Mouse (Mus musculus): Measurements from ENCODE around the gene Tma16. TPM values are rescaled to one million over a fixed set of nuclear protein-coding genes. Genes with fewer than 3 reads are reported as not detected.

Gene Tma16
- polyA plus RNA-seq, 1 experiment, result 1.5 TPM

DNA sequence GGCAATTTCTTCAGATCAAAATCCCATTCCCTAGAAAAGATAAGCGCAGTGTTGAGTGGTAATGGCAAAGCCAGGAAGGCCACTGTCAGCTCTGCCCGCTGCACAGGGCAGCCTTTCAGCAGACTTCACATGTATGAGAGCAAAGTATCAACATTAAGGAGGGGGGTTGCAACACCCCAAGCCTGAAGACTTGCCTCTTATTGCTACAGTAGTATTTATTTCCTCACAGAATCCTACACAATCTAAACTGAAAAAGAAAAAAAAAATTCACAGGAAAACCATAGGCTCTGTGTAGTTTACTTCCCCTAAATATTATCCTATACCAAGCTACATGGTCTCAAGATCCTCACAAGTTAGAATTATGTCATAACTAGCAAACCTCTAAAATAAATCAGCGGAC lies 9.4 kb downstream of the Tma16 start:
- TF ChIP-seq POLR2A (IDR thresholded peaks at IDR 0.05; ENCODE audit: borderline replicate concordance, extremely low read depth, low read depth, low read length), result no peak
- TF ChIP-seq CTCF (IDR thresholded peaks at IDR 0.05; ENCODE audit: insufficient read depth, low read length), result no peak
- Histone ChIP-seq H3K4me1 (ENCODE audit: control insufficient read depth, insufficient read depth, low read length) (no peaks in the 10 kb centered on the region), H3K4me3 (replicated peaks; ENCODE audit: extremely low read depth, low read depth, low read length) (no peak overlapping the region)
- WGBS, result 97% methylated on average over 3 of the region's 3 CpGs
- DNase-seq, result no peak

- no peak for DNase-seq
- WGBS, result 65% methylated on average over 3 of the region's 3 CpGs
- TF ChIP-seq CTCF (IDR thresholded peaks at IDR 0.05; ENCODE audit: insufficient read depth, low read length), result no peak
- no peak for TF ChIP-seq POLR2A (IDR thresholded peaks at IDR 0.05; ENCODE audit: borderline replicate concordance, extremely low read depth, low read depth, low read length)
These were observed 16.5 kb downstream of the Tma16 start for GRCm38 (mm10) chr8:66469821-66470220.

DNA sequence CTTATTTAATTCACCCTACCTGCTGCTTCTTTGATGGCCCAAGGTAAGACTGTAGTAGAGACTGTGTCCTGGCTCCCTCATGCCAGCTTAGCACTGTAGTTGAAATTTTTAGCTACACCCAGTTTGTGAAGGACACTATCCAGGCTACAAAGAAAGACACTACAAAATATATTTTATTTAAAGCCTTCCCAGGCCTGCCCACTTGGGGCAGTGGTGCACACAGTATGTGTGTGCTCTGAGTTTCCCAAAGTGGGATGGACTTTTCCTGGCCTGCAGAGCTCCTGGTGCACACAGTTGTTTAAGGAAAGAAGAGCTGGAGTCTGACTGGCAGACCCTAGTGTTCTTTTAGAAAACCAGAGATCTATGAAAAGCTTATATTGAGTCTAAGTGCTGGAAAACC lies 29.3 kb downstream of the Tma16 start:
- no peak for DNase-seq
- no peaks in the 10 kb centered on the region for H3K4me1 ChIP-seq (ENCODE audit: control insufficient read depth, insufficient read depth, low read length)
- TF ChIP-seq POLR2A (IDR thresholded peaks at IDR 0.05; ENCODE audit: borderline replicate concordance, extremely low read depth, low read depth, low read length) (no peak), CTCF (IDR thresholded peaks at IDR 0.05; ENCODE audit: insufficient read depth, low read length) (0 out of 2 replicates have a peak, but pooled peaks have one; percentile 15)
- no peak overlapping the region for H3K4me3 ChIP-seq (replicated peaks; ENCODE audit: extremely low read depth, low read depth, low read length)

More at GRCm38 (mm10) chr8:66469821-66470220, 16.5 kb downstream of the Tma16 start:
- no peak overlapping the region for H3K4me3 ChIP-seq (replicated peaks; ENCODE audit: extremely low read depth, low read depth, low read length)
- no peaks in the 10 kb centered on the region for H3K4me1 ChIP-seq (ENCODE audit: control insufficient read depth, insufficient read depth, low read length)

DNA sequence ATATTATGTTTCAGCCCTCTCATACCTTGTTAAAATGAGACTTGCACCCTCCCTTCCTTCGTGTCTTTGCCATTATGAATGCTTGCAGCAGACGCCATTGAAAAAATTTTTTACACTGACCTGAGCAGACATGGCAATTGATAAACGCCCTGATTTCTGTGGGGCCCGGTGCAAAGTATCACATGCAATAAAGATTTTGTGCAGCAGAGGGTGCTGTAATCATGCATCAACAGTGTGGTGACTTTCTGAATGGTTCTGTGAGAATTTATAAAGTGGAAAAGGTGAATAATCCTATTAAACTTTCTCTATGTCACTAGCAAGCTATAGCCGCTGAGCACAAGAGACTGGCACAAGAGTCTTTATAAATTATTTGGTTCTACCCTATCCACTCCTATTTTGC lies 35.6 kb downstream of the Tma16 start:
- Histone ChIP-seq H3K4me3 (replicated peaks; ENCODE audit: extremely low read depth, low read depth, low read length) (no peak overlapping the region), H3K4me1 (ENCODE audit: control insufficient read depth, insufficient read depth, low read length) (no peaks in the 10 kb centered on the region)
- WGBS, result 19% methylated on average over 5 of the region's 5 CpGs
- DNase-seq, result peak; percentile 8
- TF ChIP-seq CTCF (IDR thresholded peaks at IDR 0.05; ENCODE audit: insufficient read depth, low read length) (no peak), POLR2A (IDR thresholded peaks at IDR 0.05; ENCODE audit: borderline replicate concordance, extremely low read depth, low read depth, low read length) (no peak)

DNA sequence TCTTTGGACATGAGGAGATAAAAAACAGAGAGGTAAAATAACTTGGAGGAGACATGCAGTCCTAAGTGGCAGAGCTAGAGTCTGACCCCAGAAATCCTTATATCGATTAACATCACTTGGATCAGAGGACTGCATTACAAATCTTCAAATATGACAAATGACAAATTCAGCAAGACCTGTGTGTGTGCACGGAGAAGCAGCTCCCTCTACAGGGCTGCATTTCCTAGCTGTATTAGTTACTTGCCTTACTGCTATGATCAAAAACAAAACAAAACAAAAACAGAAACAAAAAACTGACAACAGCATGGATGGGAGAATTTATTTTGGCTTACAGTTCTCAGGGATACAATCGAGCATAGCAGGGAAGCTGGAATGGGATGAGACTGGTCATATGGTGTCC lies 41.0 kb downstream of the Tma16 start:
- WGBS, result 64% methylated on average over 3 of the region's 3 CpGs
- TF ChIP-seq POLR2A (IDR thresholded peaks at IDR 0.05; ENCODE audit: borderline replicate concordance, extremely low read depth, low read depth, low read length) (no peak), CTCF (IDR thresholded peaks at IDR 0.05; ENCODE audit: insufficient read depth, low read length) (no peak)
- Histone ChIP-seq H3K4me1 (ENCODE audit: control insufficient read depth, insufficient read depth, low read length) (no peaks in the 10 kb centered on the region), H3K4me3 (replicated peaks; ENCODE audit: extremely low read depth, low read depth, low read length) (no peak overlapping the region)
- no peak for DNase-seq

DNA sequence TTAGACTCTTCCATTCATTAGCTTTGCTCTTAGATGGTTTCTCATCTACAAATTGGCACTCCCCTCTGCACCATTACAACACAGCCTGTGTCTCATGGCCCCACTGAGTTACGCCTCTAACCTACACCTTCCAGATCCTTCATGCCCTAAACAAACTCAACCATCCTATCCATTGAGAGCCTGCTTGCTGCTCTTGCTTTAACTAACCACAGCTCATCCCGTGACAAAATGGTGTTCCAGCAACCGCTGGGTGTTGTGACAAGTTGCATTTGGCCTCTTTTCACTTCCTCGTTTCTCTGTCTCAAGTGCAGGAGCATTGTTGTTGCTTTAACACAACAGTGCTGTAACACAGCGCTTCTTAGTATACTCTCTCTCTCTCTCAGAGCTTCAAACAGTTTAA lies 42.2 kb downstream of the Tma16 start:
- TF ChIP-seq CTCF (IDR thresholded peaks at IDR 0.05; ENCODE audit: insufficient read depth, low read length) (no peak), POLR2A (IDR thresholded peaks at IDR 0.05; ENCODE audit: borderline replicate concordance, extremely low read depth, low read depth, low read length) (no peak)
- WGBS, result 59% methylated on average over 5 of the region's 5 CpGs
- no peak for DNase-seq
- no peak overlapping the region for H3K4me3 ChIP-seq (replicated peaks; ENCODE audit: extremely low read depth, low read depth, low read length)
- no peaks in the 10 kb centered on the region for H3K4me1 ChIP-seq (ENCODE audit: control insufficient read depth, insufficient read depth, low read length)

GRCm38 (mm10) chr8:66442778-66443177 lies 43.6 kb downstream of the Tma16 start:
- 25% methylated on average over 1 of the region's 1 CpGs for WGBS
- TF ChIP-seq POLR2A (IDR thresholded peaks at IDR 0.05; ENCODE audit: borderline replicate concordance, extremely low read depth, low read depth, low read length) (no peak), CTCF (IDR thresholded peaks at IDR 0.05; ENCODE audit: insufficient read depth, low read length) (no peak)
- no peak for DNase-seq

GRCm38 (mm10) chr8:66441123-66441522 lies 45.2 kb downstream of the Tma16 start:
- no peak for DNase-seq
- TF ChIP-seq CTCF (IDR thresholded peaks at IDR 0.05; ENCODE audit: insufficient read depth, low read length), result no peak
- no peak for TF ChIP-seq POLR2A (IDR thresholded peaks at IDR 0.05; ENCODE audit: borderline replicate concordance, extremely low read depth, low read depth, low read length)
- 13% methylated on average over 1 of the region's 1 CpGs for WGBS
- Histone ChIP-seq H3K4me3 (replicated peaks; ENCODE audit: extremely low read depth, low read depth, low read length) (no peak overlapping the region), H3K4me1 (ENCODE audit: control insufficient read depth, insufficient read depth, low read length) (no peaks in the 10 kb centered on the region)

More at GRCm38 (mm10) chr8:66442778-66443177, 43.6 kb downstream of the Tma16 start:
- no peaks in the 10 kb centered on the region for H3K4me1 ChIP-seq (ENCODE audit: control insufficient read depth, insufficient read depth, low read length)
- no peak overlapping the region for H3K4me3 ChIP-seq (replicated peaks; ENCODE audit: extremely low read depth, low read depth, low read length)

DNA sequence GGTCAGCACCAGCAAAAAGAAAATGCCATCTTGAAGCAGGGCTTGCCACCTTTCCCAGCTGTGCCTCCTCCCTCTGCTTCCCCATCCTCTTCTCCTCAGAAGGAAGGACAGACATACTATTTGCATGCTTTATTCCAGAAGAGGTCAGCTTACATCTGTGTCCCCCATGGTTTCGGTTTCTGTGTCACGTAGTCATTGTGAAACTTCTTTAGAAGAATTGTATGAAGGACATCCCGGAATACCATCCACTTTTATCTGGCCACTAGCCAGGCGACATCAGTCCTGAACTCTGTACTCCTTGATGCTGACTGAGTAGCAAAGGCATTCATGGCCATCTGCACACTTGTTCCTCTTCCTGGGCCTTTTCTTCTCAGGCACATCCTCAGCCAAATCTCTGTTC lies 47.9 kb downstream of the Tma16 start:
- 56% methylated on average over 4 of the region's 4 CpGs for WGBS
- no peak overlapping the region for H3K4me3 ChIP-seq (replicated peaks; ENCODE audit: extremely low read depth, low read depth, low read length)
- no peak for DNase-seq
- TF ChIP-seq CTCF (IDR thresholded peaks at IDR 0.05; ENCODE audit: insufficient read depth, low read length), result no peak
- no peak for TF ChIP-seq POLR2A (IDR thresholded peaks at IDR 0.05; ENCODE audit: borderline replicate concordance, extremely low read depth, low read depth, low read length)
- H3K4me1 ChIP-seq (ENCODE audit: control insufficient read depth, insufficient read depth, low read length), result no peaks in the 10 kb centered on the region

- Histone ChIP-seq H3K4me1 (ENCODE audit: control insufficient read depth, insufficient read depth, low read length) (no peaks in the 10 kb centered on the region), H3K4me3 (replicated peaks; ENCODE audit: extremely low read depth, low read depth, low read length) (no peak overlapping the region)
- WGBS, result 22% methylated on average over 3 of the region's 3 CpGs
- DNase-seq, result no peak
- TF ChIP-seq CTCF (IDR thresholded peaks at IDR 0.05; ENCODE audit: insufficient read depth, low read length) (no peak), POLR2A (IDR thresholded peaks at IDR 0.05; ENCODE audit: borderline replicate concordance, extremely low read depth, low read depth, low read length) (no peak)
These were observed 48.4 kb downstream of the Tma16 start for GRCm38 (mm10) chr8:66437929-66438328.

Data from lung, adult 2 months (tissue).